Mouse (Mus musculus) spleen, postnatal 14 days (tissue): ENCODE results near the gene Mras.

ENCODE experiments used
- DNase-seq, 2 experiments: peaks; one replicate each; pipeline ENCODE4 v3.0.0; 2021 to 2022; ENCODE audit warnings: low spot score in 2 of 2

Mras gene

DNA sequence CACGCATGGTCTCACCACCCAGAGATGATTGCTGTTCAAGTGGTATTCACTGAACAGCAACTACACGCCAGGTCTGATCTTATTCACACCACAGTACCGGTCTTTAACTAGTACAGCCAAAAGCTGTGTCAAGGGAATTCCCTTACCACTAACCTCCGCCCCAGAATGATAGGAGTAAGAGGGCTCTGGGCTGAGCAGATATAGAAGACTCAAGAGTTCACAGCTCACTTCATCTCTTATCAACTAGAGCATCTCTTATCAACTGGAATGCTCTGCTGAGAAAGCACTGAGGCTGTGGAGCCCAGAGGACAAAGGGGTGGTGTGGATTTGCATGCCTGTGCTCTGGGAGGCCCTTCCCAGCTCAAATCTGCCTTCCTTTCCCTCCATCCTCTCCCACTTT is 25.4 kb downstream of the Mras start:
- no peak for DNase-seq

DNA sequence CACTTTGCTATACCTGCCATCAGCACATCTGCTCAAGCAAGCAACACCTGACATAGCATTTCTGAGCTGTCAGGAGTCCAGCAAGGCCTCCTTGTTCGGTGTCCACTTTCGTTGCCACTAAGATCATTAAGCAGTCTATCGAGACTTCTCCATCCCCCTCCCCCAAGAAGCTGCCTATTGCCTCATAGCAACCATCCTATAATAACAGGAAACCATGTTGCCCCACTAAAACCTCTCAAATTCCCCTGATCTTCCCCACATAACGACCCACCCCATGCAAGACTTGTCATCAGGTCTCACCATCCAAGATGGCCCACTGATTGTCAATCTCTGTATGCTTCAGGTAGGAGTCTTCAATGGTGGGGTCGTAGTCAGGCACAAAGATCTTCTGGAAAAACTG is 26.1 kb downstream of the Mras start:
- no peak for DNase-seq

DNA sequence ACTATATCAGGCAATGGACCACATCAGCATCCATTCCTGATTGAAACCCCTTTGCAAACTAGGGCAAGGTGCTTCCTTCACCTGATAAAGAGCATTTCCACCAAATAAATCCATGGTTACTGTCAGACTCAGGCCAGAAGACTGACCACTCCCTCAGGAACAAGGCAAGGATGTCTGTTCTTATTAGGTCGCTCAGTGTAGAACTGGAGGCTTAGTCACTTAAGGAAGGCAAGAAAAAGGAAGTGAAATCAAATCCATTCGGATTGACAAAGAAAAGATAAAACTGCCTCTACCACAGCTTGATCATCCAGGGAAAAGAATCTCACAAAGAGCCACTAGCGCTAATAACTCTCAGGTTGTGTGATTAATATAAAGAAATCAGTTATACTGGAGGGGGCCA is 27.9 kb downstream of the Mras start:
- no peak for DNase-seq

DNA sequence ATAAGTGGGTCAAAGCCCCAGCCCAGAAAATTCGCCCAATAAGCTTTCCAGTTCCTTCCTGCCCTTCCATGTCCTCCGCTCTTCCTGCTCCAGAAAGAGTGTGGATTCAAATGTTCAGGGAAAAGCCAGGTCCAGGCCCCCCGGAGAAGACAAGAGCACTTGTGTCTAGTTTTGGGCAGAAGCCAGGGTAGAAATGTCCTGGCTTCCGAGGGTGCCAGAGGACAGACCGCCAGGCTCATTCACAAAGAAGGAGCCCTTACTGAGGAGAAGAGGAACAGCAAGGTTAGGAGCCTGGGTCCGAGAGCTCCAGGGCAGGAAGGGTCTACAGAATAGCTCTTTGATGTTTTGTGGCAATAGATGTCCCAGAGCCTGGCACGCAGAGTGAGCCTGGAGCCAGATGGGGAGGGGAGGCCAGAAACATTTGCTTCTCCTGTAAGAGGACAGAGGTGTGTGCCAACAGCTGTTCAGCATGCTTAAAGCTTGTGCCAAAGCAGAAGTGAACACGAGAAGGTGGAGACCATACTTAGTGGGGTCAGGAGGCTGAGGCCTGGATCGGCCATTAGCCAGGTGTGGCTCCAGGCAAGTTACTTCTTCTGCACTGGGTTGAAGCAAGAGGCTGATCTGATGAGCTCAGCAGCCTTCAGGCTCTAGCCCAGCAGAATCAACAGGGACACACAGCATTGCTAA is 35.8 kb downstream of the Mras start:
- DNase-seq, result no peak

DNA sequence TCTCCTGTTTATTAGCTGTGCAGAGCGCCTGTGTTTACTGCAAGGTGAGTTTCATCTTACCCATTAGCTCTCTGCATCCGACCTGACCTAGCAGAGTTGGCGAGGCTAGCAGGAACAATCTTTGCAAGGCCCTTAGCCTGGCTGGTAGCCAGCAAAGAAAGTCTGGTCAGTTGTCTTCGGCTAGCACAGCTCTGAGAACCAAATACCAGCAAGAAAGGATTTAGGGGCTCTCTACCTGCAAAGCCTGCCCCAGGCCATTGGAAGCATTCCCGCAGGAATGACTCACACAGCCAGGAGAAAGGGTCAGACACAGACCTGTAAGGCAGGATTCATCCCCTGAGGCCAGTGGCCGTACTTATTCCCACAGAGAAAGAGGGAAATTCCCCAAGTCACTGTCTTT is 36.4 kb downstream of the Mras start:
- DNase-seq, result no peak

DNA sequence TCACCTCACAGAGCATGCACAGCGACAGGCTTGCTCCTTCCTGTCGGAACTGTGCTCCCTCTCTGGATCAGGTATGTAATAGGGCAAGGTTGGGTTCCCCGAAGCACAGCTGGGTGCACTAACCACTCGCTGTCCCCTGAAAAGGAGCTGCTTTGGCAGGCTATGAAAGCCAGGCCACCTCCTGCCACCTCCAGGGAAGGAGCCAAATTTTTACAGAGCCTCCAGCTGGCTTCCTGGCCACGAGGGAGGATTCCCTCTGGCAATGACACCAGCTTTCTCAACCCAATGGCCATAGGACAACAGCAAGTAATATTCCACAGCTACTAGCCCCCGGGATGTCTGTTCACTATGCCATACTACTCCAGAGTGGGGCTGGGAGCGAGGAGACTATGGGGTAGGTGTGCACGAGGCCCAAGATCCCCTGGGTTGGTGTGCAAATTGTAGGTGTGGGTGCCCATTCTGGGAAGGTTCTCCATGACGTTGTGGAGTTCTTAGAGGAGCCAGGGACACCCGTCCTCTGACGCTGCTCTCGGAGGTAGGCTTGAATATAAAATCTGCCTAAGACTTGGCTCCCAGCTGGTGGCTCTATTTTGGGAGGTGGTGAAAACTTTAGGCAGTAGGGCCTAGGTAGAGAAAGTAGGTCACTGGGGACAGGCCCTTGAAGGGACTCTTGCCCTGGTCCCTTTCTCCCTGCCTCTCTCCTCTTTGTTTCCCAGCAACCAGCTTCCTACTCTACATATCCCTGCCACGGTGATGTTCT is 39.9 kb downstream of the Mras start:
- DNase-seq, result no peak

DNA sequence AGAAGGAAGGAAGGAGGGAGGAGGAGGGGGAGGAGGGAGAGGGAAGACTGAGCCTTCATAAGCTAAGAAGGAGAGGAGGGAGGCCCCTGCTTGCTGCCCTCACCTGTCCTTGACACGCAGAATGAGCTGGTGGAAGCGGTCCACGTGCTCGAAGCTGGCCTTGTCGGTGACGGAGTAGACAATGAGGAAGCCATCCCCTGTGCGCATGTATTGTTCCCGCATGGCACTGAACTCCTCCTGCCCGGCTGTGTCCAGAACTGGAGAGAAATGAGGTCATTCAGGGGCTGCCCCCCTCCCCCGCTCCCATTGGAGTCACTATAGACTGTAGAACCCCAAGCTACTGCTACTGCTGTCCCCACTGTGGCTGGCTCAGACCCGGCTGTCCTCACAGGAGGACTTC is 42.8 kb downstream of the Mras start:
- no peak for DNase-seq

DNA sequence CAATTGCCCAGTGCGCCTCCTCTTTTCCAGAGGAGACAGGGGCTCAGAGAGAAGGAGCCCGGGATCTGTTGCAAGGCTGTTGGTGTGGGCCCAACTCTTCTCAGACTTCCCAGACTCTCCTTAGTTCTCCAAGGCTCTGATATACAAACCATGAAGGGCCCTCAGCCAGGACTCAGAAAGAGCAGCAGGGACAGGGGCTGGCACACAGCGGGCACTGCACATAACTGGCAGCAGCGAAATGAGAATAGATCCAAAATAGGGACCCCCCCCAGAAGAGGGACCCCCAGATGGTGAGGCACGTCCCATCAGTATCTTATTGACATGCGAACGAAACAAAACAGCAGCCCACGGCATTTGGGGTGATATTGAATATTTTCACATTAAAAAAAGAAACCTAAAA is 44.0 kb downstream of the Mras start:
- DNase-seq, result no peak

DNA sequence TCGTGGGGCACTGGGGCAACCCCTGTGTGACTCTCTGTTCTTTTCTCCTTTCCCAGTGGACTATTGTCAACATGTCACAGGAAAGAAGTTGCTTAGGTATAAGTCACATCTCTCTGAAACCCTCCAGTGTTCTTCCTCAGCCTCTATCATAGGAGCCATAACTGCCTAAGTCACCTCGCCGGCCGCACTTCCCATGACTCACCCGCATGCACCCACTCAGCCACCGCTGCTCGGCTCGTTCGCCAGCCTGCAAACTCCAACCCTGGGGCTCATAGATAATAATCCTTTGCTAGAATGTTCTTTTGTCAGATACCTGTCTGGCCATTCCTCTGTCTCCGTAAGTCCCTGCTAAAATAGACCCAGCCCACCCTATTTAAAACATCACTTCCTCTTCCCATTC is 45.6 kb downstream of the Mras start:
- DNase-seq, result no peak

DNA sequence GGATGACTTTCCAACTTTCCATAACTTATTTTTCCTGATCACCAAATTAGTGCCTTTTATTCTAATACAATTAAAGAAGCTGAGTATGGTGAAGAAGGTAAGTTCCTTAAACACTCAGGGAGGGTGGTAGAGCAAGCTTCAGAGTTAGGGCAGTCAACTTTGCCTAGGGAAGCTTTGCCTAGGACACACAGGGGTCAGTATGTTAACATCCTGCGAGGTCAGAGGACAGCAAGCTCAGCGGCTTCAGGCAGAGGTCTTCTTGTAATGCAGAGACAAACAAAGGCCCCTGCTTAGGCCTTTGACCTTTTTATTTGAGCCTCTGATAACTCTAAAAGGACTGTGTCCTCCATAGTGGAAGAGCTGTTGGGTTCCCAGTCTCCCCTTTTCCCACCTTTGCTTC is 46.5 kb downstream of the Mras start:
- DNase-seq, result no peak

DNA sequence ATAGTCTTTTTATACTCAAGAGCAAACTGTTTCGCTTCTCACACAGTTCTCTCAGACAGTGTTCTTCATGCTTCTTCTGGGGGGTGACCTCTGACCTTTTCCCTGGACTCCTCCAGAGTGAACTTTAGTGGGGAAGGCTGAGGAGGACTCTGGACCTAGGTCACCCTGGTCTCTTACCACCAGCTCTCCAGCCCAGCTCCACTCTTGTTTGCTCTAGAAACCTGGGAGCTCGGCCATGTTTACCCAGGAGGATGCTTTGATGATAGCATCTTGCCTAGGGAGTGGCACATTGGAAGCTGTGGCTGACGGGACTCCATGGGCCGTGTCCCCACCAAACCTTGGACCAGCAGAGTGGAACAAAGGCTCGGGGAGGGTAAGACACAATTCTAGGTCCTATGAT is 47.0 kb downstream of the Mras start:
- no peak for DNase-seq

DNA sequence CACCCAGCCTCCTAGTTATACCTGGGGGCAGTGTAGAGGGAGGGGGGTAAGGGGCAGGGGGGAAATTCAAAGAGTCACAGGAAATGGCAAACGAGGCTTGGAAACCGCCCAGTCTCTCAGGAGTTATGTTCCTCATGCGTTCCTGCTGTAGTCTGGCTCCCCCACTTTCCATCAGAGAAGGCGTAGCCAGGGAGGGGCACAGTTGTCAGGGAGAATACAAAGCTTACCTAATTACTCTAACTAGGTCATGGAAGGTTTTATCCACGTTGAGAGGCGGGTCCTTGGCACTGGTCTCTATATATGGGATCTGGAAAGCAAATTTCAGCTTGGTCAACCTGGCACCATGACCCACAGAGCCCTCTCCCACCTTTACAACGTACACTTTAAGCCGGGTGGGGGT is 47.7 kb downstream of the Mras start:
- DNase-seq, result no peak

DNA sequence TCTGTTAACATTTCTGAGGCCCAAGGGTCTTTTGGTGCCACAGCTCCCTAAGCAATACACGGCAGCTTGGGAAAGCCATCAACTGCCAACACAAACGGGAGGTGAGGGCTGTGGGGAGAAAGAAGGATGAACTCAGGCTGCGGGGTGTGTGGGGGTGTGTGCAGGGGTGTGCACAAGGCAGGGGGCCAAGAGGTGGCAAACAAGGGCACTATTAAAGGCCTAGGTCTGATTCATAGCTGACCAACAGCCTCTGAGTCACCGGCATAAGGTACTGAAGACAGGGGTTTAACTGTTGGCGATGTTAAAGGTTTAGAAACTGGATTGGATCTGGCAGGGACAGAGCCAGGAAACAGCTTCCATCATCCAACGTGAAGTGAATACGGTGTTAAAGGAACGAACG is 48.3 kb downstream of the Mras start:
- DNase-seq, result no peak

DNA sequence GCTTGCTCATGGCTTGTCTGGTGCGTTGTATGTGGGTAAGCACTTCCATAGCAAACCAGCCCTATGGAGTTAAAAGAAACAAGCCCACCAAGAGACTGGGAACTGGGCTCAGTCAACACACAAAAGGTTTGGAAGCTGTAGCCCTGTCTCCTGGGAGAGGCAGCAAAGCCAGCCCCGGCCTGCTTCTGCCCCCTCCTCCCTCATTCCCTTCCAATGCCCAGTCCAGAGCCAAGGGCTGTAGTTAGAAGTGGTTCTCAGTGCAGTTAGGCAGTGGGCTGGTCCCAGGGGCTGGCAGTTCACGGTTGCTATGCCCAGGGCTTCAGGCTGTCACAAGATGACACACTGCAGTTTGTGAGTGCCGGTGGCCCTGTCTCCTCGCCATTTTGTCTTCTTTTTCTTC is 49.1 kb downstream of the Mras start:
- DNase-seq, result no peak

DNA sequence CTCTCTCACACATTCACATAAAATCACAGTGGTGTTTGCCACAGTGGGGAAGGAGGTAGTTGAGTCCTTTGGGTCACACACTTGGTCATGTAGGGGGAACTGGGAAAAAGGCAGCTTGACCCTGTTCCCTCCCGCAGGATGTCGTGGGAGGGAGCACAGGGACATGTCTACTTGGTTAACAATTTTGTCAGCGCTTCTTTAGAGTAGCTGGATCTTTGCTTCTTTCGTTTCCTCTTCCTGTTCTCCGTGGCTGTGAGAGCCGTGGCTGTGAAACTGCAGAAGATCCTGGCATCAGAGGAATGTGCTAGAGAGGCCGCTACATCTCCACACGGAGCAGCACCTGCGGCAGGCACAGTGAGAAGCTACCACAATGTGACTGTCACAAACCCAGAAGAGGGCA is 54.6 kb downstream of the Mras start:
- peak in 1 of 2 experiments; percentile 4 for DNase-seq

DNA sequence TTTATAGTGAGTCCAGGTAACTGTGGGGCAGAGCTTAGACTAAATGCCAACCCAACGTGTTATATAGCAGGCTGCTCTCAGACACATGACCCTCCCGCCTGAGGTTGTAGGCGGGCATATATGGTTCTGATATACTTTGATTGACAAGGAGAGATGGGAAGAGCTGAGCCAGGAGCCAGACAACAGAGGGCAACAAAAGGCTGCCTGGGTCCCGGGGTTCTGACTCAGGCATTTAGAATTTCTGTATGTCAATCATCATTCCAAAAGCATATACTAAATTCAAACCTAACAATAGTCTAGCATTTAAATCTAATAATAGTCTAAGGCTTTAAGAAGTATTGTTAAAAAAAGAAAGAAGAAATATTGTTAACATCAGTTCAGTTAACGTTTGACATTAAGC is 58.0 kb downstream of the Mras start:
- no peak for DNase-seq

DNA sequence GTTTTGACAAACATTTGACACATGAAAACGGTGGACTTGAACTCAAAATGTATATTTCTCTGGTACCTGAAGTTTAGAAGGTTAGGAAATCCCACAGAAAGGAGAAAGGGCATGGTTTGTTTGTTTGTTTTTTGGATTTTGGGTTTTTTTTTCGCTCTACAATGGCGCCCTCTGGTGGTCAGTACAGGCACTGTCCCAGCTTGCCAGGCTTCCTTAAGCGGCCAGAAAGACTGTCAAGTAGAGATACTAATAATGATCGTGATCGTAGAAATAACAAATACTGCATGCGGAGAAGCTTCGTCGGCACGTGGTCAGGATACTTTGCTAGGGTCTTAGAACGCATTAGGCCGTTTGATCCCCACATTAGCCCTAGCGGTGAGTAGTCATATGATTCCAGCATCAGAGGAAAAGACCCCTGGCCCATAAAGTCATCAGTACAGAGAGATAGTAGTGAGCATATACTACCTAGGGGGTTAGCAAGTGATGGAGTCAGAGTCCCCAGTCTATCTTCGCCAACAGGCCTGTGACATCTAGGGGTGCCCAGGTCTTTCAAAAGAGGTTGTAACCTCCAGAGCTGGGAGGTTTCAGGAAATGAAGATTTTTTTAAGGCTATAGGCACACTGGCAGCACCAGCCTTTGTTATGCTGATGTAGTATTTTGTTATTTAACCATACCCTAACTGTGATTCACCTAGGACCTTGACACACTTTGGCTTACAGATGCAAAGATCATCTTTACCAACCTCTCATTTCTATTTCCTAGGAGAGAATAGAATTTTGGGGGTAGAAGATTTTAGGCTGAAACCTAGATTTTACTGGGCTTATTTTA is 60.4 kb downstream of the Mras start:
- DNase-seq, result peak in 1 of 2 experiments; percentile 32

DNA sequence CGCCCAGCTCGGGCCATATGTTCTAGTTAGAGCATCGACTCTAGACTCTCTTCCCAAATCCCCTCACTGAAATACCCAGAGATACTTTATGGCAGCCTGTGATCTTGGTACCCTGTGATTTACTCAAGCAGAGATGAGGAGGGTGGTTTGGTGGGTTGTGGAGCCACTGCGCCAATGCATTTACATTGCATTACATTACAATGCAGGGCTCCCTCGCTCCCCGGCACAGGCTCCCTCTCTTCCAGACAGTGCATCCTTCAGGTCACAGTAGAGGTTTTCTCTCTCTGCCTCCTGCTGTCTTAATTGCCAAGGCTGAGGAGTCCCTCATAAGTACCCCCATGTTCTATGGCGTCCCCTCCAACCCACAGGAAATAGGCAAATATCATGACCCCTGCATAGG is 68.8 kb downstream of the Mras start:
- no peak for DNase-seq

DNA sequence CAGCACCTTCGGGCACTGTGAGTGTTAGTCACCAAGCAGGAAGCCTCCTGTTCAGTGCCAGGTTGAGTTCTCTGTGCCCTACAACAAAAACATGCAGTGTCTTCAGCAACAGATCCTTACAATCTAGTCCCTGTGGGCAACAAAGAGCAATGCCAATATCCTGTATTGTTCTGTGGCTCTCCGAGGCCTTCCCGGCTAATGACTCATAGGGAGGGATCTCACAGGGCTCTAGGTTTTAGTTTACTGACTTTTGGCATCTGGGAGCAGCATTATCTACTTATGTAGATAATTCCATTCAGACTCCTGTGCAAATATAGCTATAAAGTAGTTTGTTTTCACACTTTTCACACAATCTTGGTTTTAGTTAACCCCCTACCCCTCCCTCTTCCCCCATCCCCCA is 71.3 kb downstream of the Mras start:
- DNase-seq, result no peak

DNA sequence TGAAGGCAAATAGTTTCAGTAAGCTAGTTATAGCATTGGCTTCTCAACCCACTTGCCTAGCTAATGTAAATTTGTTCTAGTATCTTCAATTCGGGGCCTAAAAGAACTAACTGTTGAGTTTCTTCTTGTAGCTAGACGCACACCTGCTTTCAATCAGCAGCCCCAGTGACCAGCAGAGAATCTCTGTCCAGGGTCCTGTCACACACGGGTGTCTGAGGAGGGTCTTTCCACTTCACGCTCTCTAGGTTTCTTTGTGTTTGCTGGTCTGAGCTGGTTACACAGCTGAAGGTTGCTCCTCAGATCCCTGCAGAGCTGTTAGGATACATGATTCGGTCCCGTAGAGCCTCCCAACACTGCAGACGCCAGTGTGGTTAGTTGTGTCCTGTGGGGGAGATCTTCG is 74.1 kb downstream of the Mras start:
- DNase-seq, result no peak

DNA sequence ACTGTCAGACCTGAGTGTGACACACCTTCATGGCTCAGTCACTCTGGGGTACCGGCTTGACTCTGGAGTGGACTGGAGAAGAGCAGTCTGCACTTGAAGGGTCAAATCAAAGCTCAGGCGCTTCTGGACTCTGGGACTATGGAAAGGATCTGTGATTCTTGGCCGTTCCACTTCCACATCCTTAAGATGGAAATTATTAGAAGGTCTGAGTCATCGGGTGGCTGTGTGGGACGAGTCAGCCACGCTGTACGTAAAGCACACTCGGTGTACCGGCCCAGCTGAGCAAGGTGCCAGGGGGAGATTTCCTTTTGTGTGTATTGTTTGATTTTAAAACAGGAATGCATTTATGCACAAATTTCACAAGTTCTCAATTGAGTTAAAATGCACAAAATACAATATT is 75.2 kb downstream of the Mras start:
- no peak for DNase-seq

DNA sequence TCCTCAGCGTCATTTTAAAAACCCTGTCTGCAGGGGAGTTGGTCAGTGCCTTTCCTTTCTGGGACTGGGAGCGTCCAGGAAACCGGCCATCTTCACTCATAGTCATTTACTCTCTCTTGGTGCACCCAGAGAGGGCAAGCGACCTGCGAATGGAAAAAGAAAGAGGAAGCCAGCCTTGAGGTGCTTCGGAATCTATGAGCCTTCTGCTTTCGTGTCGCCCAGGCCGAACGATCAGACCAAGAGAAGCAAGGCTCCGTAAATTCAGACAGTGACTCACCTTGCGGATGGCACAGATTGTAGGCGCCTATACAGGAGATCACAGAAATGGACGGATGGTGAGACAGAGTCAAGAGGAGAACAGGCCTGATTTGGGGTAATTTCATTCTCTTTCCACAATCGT is 78.2 kb downstream of the Mras start:
- DNase-seq, result no peak
